Mouse (Mus musculus) naive thymus-derived CD4-positive, alpha-beta T cell, adult 5 months (primary cell): ENCODE measurements around the gene Abcb1a. TPM values are rescaled to one million over a fixed set of nuclear protein-coding genes. Genes with fewer than 3 reads are reported as not detected.

Experiments used
- polyA plus RNA-seq: library from polyadenylated mRNA; unstranded; fragments of 100-300 nt; shearing (Covaris generic); gene quantifications from one replicate; pipeline ENCODE4 v1.2.1, GENCODE M21; 2017

Gene Abcb1a
- 10.6 TPM for polyA plus RNA-seq

GRCm38 (mm10) chr5:8659911-8660737 lies at the start of gene Abcb1a:
TSS of gene Abcb1a (plus strand) at chr5:8660077.

DNA sequence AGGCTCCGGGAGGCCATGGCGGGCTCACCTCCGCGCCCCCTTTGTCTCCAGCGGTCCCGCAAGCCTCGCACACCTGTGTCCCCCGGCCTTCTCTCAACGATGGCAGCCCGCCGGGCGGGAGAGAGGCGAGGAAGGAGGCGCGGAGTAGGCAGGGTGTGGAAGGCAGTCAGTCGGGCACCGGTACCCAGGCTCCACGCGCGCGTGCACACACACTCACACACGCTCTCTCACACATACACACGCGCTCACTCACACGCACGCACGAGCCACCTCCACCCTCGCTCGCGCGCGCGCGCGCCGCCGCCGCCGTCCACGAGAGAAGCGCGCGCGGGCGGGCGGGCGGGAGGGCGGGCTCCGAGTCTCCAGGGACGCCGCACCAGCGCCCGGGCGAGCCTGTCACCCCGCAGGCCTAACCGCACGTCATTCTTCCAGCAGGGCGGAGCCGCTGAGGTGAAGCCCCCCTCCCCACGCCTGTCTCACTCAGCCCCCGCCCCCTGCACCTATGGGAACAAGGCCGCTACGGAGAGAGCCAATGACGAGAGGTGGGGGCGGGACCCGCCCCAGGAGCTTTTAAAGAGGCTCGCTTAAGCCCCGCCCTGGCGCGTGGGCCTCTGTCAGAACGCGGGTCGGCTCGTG lies 37.2 kb upstream of the Abcb1a start, which contains the start of gene Rundc3b:
Rundc3b (minus strand) TSS at position 357 of the 636 bp plus-strand sequence.

Other genes with a start within 250 kb of the Abcb1a start
- 105 TPM for gene Dbf4, start 237.4 kb upstream of the Abcb1a start, polyA plus RNA-seq
- 19.2 TPM for gene Slc25a40, start 237.2 kb upstream of the Abcb1a start, polyA plus RNA-seq
- 17.1 TPM for gene Rundc3b, start 37.1 kb upstream of the Abcb1a start, polyA plus RNA-seq
- gene Abcb1b, start 138.1 kb downstream of the Abcb1a start, polyA plus RNA-seq: 35.6 TPM
- gene Abcb4, start 233.6 kb downstream of the Abcb1a start, polyA plus RNA-seq: 0.58 TPM